Mouse (Mus musculus) liver, adult 2 months (tissue): Measurements from ENCODE around the gene Slc7a11. TPM values are rescaled to one million over a fixed set of nuclear protein-coding genes. Genes with fewer than 3 reads are reported as not detected.
A peak's percentile ranks its signal among the peaks of the same experiment; 100 is the strongest.

Experiments used
- DNase-seq: peaks from one replicate; pipeline ENCODE4 v3.0.0-alpha.2; 2011; ENCODE audit warnings: low read depth, low spot score; ENCODE audit errors: extremely low read depth
- H3K27ac ChIP-seq: fragments of 200-500 bp; replicated peaks from 2 replicates; pipeline ENCODE4 v1.5.1; 2012; ENCODE audit warnings: low read depth, mild to moderate bottlenecking, control low read depth, inconsistent platforms, low read length; ENCODE audit not compliant: insufficient read depth
- H3K27me3 ChIP-seq: fragments of 200-500 bp; 2 replicates; pipeline ENCODE4 v1.6.1; 2012; ENCODE audit warnings: mild to moderate bottlenecking, moderate library complexity, low read length, inconsistent platforms; ENCODE audit not compliant: control insufficient read depth, insufficient read depth
- H3K36me3 ChIP-seq: fragments of 200-500 bp; 2 replicates; pipeline ENCODE4 v1.6.1; 2012; ENCODE audit warnings: low read length, inconsistent platforms; ENCODE audit not compliant: control insufficient read depth, insufficient read depth
- H3K4me1 ChIP-seq: fragments of 200-500 bp; 2 replicates; pipeline ENCODE4 v1.6.1; 2011; ENCODE audit warnings: low read length; ENCODE audit not compliant: control insufficient read depth, insufficient read depth
- H3K4me3 ChIP-seq: fragments of 200-500 bp; 2 replicates; pipeline ENCODE4 v1.5.1; 2011; ENCODE audit warnings: low read depth, mild to moderate bottlenecking, control low read depth, low read length, moderate library complexity; ENCODE audit not compliant: insufficient read depth
- H3K79me2 ChIP-seq: fragments of 200-500 bp; 2 replicates; pipeline ENCODE4 v1.6.1; 2012; ENCODE audit warnings: inconsistent platforms, mild to moderate bottlenecking, low read length, moderate library complexity; ENCODE audit not compliant: control insufficient read depth, insufficient read depth
- H3K9ac ChIP-seq: fragments of 200-500 bp; 2 replicates; pipeline ENCODE4 v1.6.1; 2012; ENCODE audit warnings: low read depth, mild to moderate bottlenecking, control low read depth, inconsistent platforms, low read length
- CTCF ChIP-seq: fragments of 200-500 bp; IDR thresholded peaks from 2 replicates; pipeline ENCODE4 v1.5.1; 2011; ENCODE audit warnings: low read depth, low read length, control low read depth
- POLR2A ChIP-seq: fragments of 200-500 bp; IDR thresholded peaks from 2 replicates; pipeline ENCODE4 v1.6.1; 2011; ENCODE audit warnings: low read length, control low read depth; ENCODE audit not compliant: insufficient read depth; ENCODE audit errors: extremely low read depth
- WGBS: fragments of 180-500 bp; shearing (Covaris S2); methylation state at CpG from one replicate; pipeline ENCODE4 v1.1.7; 2018; 5-methylcytosine and 5-hydroxymethylcytosine counted together
- polyA plus RNA-seq: library from polyadenylated mRNA; depleted of rRNA; stranded (reverse); fragments of >200 nt; gene quantifications from 2 replicates; pipeline ENCODE4 v1.2.3, GENCODE M21; 2012
- total RNA-seq: library from RNA; depleted of rRNA; stranded (reverse); fragments of >200 nt; gene quantifications from 2 replicates; pipeline ENCODE4 v1.2.3, GENCODE M21; 2014

Slc7a11 gene
- total and polyA plus RNA-seq, 2 experiments: under 0.01 TPM; not detected in 1

DNA sequence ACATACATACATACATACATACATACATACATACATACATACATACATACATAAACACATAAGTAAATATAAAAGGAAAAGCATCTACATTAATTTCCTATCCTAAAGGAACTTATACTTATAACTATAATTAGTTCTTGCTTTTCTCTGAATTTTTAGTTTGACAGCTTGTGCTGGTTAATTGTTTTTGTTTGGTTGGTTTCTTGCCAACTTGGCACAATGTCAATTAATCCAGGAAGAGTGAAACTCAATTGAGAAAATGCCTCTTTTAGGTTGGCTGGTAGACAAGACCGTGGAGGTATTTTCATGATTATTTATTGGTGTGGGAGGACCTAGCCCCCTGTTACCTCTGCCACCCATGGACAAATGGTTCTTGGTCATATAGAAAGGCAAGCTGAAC is 327.1 kb downstream of the Slc7a11 start:
- no peak overlapping the region for H3K27ac ChIP-seq
- DNase-seq: no peak
- H3K4me3 ChIP-seq: no peak overlapping the region
- 90% methylated on average over 1 of the region's 1 CpGs for WGBS
- H3K9ac ChIP-seq: no peak overlapping the region
- TF ChIP-seq POLR2A: no peak
- no peak for TF ChIP-seq CTCF
- no peaks in the 10 kb centered on the region for H3K79me2 ChIP-seq
- no peaks in the 10 kb centered on the region for H3K4me1 ChIP-seq
- H3K36me3 ChIP-seq: no peaks in the 10 kb centered on the region
- H3K27me3 ChIP-seq: no peaks in the 10 kb centered on the region

DNA sequence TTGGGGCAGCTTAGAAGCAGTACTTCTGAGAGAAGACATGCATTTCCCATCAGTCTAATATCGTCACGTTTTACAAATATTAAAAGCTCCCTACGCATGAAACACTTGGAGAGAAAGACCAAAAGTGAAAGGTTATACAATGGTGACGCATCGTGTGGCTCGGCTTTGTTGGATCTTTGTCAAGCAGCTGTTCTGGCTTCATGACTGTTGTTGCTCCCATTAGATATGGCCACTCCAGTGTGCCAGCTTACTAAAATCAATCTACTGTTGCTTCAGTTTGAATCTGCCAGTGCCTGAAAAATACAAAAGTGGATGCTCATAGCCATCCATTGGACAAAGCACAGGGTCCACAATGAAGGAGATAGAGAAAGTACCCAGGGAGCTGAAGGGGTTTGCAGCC is 337.9 kb downstream of the Slc7a11 start:
- no peaks in the 10 kb centered on the region for H3K27me3 ChIP-seq
- WGBS: 90% methylated on average over 6 of the region's 6 CpGs
- TF ChIP-seq POLR2A: no peak
- TF ChIP-seq CTCF: no peak
- no peaks in the 10 kb centered on the region for H3K36me3 ChIP-seq
- H3K4me3 ChIP-seq: no peak overlapping the region
- H3K27ac ChIP-seq: no peak overlapping the region
- no peaks in the 10 kb centered on the region for H3K79me2 ChIP-seq
- DNase-seq: no peak
- no peak overlapping the region for H3K9ac ChIP-seq
- H3K4me1 ChIP-seq: no peaks in the 10 kb centered on the region

DNA sequence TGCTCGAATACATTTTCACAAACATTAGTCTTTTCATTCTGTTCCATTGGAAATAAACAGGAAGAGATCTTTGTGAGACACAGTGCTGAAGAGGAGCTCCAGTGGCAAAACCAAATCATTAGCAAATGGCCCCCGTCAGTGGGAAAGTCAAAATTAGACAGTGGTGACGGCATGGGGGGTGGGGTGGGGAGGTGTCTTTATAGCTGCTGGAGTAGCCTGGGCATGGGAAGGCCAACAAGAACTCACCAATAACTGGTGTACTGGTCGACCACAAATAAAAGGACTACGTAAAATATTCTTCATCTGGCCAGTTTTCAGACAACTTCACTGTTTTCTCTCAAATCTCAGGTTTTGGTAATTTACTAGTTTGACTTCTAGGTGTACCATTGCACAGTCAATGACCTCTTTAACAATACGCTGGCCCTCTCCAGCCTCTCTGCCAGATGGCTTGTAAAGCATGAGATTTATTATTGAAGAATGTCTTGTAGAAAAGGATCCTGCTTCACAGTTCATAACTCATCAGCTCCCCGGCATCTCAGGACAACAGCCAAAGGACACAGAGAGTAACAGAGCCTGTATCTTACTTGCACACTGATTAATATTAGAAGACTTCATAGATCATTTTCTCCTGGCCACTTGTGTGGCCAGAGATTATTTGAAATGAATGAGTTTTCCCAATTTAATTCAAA is 348.9 kb downstream of the Slc7a11 start:
- Histone ChIP-seq H3K79me2 (no peaks in the 10 kb centered on the region), H3K27me3 (no peaks in the 10 kb centered on the region), H3K4me3 (no peak overlapping the region), H3K9ac (no peak overlapping the region), H3K36me3 (no peaks in the 10 kb centered on the region), H3K4me1 (no peaks in the 10 kb centered on the region), H3K27ac (no peak overlapping the region)
- no peak for DNase-seq
- no peak for TF ChIP-seq POLR2A
- no peak for TF ChIP-seq CTCF
- WGBS: 79% methylated on average over 7 of the region's 7 CpGs

DNA sequence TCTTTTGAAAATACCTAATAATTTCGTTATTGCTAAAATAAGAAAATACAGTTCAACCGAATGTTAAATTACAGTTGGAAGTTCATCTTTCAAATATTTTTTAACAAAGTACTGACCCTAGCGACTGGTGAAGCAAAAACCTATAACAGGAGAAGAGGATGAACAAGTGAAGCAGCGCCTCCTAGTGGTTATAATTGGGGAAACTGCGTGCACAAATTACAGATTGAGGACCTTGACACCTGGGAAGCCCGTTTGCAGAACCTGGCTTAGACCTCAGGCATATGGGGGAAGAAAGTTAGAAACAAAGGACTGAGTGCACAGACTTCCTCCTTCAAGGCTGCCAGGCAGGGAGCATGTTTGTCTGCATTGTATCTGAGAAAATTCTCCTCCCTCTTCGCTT is 366.4 kb downstream of the Slc7a11 start:
- whole genome bisulfite sequencing: 16% methylated on average over 7 of the region's 7 CpGs
- H3K36me3 ChIP-seq: no peaks in the 10 kb centered on the region
- no peaks in the 10 kb centered on the region for H3K4me1 ChIP-seq
- H3K27ac ChIP-seq: no peak overlapping the region
- TF ChIP-seq POLR2A (no peak), CTCF (no peak)
- H3K9ac ChIP-seq: no peak overlapping the region
- H3K4me3 ChIP-seq: no peak overlapping the region
- no peaks in the 10 kb centered on the region for H3K79me2 ChIP-seq
- peak; percentile 36 for DNase-seq
- no peaks in the 10 kb centered on the region for H3K27me3 ChIP-seq

DNA sequence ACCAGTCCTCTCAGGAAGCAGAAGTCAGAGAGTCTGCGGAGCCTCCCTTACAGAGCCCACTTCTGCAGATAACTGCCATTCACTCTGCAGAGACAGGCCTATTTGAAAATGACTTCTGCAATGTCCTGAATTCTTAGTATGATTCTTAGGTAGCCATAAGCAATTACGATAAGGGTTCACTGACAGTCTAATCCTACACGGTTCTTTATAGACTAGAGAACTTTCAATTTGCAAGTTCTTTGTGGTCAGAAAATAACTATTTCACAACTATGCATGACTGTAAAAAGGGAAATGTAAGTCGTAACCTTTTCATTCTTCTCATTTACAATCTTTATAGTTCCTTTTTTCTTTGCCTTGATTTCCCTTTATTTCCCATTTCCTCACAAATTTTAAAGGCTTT is 380.0 kb downstream of the Slc7a11 start:
- no peaks in the 10 kb centered on the region for H3K79me2 ChIP-seq
- no peak overlapping the region for H3K9ac ChIP-seq
- no peak overlapping the region for H3K27ac ChIP-seq
- WGBS: 85% methylated on average over 4 of the region's 4 CpGs
- DNase-seq: no peak
- H3K4me3 ChIP-seq: no peak overlapping the region
- no peaks in the 10 kb centered on the region for H3K36me3 ChIP-seq
- H3K4me1 ChIP-seq: no peaks in the 10 kb centered on the region
- H3K27me3 ChIP-seq: no peaks in the 10 kb centered on the region
- TF ChIP-seq POLR2A (no peak), CTCF (no peak)

DNA sequence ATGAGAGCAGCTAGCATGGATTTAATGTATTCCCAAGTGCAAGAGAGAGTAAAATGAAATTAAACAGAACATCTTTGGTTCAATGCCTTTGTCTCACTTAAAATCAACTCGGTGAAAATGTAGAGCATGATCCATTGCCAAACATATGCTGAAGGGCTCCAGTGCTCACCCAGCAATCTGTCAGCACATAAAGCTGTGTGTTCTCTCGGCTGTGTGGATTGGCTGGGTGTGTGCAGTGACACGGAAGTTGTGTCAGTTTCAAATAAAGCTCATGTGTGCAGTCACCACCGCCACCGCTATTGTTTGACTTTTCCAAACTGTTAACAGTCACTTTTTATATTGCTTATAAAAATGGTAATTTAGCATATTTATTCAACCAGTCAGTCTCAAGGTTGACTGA is 398.7 kb downstream of the Slc7a11 start:
- H3K27ac ChIP-seq: no peak overlapping the region

More for the DNA sequence above, 398.7 kb downstream of the Slc7a11 start:
- no peaks in the 10 kb centered on the region for H3K4me1 ChIP-seq
- no peak overlapping the region for H3K4me3 ChIP-seq
- WGBS: 79% methylated on average over 5 of the region's 5 CpGs
- no peak for TF ChIP-seq CTCF
- TF ChIP-seq POLR2A: no peak
- no peaks in the 10 kb centered on the region for H3K36me3 ChIP-seq
- no peaks in the 10 kb centered on the region for H3K27me3 ChIP-seq
- DNase-seq: no peak
- H3K79me2 ChIP-seq: no peaks in the 10 kb centered on the region
- no peak overlapping the region for H3K9ac ChIP-seq
